Mouse (Mus musculus) CH12F3 (cell line): ENCODE results near the gene Ywhag.

Source experiments
- in situ Hi-C: fragments of 300-500 bp; cut with MboI; formaldehyde crosslinking; loops from 2 replicates; pipeline ENCODE4 v1.14.3; 2020; ENCODE audit warnings: low sequenced_read_pairs

Gene Ywhag

DNA sequence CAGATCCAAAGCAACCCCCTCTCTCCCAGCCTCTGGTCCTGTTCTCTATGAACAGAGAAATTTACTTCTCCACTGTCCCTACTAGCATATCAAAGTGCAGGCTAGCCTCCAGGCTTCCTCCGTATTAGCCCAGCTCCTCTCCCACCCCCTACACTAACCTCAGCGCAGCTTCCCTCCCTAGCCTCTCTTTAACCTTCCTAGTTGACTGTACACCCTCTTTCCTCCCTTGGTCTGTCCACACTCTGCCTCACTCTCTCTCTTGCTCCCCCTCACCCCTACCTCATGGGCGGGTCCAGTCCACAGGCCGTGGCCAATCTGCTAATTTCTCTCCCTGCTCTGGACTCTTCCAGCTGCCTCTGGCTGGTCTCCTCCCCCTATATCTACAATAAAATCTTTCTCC is 44.1 kb downstream of the Ywhag start:
- in situ Hi-C loops = no loop called here

DNA sequence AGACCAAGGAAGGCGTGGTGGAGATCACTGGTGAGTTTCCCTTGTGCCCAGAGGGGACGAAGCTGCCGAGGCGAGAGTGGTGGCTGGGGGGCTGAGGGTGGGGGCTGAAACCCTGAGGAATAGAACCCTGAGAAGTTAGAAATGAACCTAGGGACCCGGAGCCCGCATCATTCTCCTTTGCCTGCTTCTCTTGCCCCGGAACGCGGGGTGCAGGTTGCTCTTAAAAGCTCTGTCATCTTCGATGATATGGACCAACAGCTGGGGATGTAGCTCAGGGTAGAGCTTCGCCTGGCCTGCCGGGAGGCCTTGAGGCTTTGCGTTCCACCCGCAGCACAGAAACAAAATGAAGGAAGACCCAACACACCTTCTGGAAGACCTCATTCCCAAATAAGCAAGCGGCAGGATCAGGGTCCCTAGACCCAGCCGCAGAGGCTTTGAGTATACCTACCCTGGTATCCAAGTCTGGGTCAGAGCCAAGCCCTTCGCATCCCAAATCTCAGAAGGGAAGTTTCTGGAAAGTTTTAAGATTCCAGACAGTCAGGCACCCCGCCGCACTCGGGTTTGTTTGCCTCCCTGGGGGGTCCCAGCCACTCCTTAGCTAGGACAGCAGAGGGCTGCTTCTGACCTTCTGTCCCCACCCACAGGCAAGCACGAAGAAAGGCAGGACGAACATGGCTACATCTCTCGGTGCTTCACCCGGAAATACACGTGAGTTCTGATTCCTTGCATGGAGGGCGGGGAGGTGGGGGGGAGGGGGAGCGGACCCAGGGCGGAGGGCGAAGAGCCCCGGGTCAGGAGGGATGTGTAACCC is 45.8 kb downstream of the Ywhag start:
- in situ Hi-C loops = no loop called here

- in situ Hi-C loops = no loop called here
Observed at GRCm38 (mm10) chr5:135887675-135888102, 46.7 kb downstream of the Ywhag start, which contains the start of gene Hspb1. Hspb1 (plus strand) TSS chr5:135887919.

DNA sequence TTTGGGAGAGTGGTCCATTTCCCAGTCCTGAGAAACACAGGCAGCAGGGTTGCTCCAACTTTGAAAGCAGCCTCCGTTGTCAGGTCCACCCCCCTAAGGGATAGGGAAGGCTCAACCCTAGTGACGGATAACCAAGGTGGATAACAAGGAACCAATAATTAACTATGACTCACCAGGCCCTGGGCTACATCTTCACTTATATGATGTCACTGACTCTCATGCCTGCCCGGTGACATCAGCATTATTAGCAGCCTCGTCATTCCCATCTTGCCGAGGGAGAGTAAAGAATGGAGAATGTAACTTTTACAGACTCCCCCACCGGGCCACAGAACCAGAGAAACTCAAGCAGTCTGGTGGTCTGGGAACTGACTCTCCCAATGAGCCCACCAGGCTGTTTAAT is 49.8 kb downstream of the Ywhag start:
- in situ Hi-C loops = no loop called here

DNA sequence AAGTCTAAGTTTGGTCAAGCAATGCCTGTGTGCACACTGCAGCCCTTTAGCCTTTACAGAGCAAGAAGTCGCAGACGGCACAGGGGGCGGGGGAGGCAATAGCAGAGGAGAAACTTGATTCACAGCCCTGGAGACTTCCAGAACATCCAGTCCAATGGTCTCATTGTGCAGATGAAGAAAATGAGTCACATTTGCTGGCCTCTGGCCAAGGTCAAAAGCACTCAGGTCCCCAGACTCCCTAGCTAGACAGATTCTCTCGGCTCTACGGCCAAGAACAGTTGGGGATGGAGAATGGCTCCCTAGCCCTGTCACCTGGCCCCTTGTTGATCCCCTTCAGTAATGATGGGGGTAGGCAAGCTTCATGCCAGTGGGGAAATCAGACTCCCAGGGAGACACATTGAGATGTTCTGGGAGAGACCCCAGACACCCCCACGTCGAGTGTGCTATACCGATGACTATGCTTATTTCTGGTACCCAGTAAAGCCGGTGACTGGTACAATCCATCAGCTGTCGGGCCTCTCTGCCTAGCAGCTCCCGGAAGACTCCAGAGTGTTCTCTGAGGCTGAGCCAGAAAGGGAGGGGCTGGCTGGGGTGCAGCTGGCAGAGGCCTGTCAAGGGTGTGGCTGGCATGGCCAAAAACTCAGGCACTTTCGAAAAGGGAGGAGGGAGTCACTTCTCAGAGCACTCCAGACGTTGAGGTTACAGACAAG is 54.8 kb downstream of the Ywhag start:
- in situ Hi-C loops = no loop called here

DNA sequence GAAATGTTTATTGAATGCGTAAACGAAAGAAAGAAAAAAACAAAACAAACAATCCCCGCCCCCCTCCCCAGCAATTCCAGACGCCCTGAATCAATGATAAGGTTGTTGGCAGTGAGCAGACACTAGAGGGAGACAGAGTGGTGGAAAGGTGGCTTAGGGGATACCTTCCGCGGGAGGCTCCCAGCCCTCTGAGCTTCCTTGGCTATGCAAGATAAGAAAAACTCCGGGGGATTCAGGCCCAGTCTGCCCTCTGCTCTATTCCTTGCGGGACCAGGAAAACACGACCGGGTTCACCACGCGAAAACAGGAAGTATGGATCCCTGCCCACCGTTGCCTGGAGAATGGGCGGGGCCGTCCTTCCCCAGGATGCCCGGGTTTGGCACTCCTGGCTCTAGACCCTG is 56.6 kb downstream of the Ywhag start:
- in situ Hi-C loops = no loop called here

GRCm38 (mm10) chr5:135877180-135877579 is 57.2 kb downstream of the Ywhag start:
- in situ Hi-C loops = no loop called here

- in situ Hi-C loops = no loop called here
Observed at GRCm38 (mm10) chr5:135873753-135874152, 60.7 kb downstream of the Ywhag start.

DNA sequence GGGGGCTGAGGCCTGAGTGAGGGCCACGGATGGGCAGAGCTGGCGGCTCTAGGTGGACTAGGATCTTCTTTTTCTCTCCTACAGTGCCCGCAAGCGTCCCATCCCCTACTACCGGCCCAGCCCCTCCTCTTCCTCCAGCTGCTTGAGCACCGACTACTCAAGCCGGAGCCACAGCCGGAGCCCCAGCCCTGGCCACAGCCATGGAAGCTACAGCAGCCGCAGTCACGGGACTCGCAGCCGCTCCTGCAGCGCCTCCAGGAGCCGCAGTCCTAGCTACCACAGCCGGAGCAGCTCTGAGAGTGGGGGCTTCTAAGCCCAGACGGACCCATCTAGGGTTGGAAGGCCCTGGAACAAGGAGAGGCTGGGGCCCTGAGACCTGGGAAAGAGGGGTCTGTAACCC is 61.4 kb downstream of the Ywhag start:
- in situ Hi-C loops = no loop called here

DNA sequence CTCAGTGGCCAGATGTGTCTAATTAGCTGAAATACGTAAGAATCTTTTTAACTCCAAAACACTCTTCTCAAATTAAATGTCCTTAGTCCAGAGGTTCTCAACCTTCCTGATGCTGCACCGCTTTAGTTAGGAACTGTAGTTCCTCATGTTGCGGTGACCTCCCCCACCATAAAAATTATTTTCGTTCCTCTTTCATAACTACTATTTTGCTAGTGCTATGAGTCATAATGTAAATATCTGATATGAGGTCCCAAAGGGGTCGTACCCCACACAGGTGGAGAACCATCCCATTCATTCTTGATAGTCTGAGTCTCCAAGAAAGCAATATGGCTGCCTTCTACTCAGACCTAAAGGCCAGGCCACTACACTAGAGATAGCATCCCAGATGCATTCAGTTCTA is 63.9 kb downstream of the Ywhag start:
- in situ Hi-C loops = no loop called here

- in situ Hi-C loops = no loop called here
Observed at GRCm38 (mm10) chr5:135869661-135870423, 64.6 kb downstream of the Ywhag start.

DNA sequence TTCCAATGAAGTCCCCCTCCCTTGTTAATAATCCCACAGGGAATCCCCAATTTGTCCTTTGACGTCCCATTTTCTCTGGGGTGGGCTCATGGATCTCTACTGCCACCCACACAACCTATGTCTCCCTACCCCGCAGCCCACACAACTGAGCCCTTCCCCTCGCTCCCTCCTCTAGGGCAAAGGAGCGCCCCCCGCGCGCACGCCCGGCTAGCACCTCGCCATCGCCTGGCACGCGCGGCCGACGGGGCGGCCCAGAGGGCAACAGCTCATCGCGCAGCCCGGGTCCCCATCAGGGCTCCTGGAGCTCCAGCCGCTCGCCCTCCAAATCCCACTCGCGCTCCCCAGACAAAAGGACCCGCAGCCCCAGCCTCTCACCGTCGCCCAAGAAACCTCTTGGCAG is 65.8 kb downstream of the Ywhag start:
- in situ Hi-C loops = no loop called here

- in situ Hi-C loops = no loop called here
Observed at GRCm38 (mm10) chr5:135867637-135868593, 66.5 kb downstream of the Ywhag start.

DNA sequence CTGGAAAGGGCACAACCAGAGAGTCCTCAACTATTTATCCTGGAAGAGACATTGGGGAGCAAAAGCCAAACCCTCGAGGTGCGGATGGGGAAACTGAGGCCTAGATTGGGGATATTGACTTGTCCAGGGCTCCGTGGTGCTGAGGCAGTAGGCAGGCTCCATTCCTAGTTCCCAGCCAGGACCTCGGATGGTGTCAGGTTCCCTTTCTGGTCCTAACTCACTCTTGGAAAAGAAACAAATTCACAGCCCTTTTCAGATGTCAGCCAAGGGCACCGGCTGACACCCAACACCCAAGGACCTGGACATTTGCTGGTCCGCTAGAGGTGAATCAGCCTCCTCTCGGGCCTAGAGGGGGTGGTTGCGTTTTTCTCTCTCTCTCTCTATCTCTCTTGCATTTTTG is 67.8 kb downstream of the Ywhag start:
- in situ Hi-C loops = no loop called here
